18 mouse cellular contexts compared by ENCODE assay signal in the genomic region with DNA sequence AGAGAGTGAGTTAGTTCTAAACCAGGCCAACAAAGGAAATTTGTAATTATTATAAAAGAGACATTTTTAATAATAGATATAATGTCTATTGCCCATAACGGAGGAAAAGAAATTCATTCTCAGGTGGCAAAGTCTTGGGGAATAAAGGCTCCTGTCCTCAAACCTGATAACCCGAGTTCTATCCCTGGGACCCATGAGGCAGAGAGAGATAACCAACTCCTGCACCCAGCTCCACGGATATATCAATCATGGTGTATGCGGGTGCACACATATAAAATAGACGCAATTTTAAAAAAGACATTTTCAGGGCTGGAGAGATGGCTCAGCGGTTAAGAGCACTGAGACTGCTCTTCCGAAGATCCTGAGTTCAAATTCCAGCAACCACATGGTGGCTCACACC. TPM values are rescaled to one million over a fixed set of nuclear protein-coding genes. Genes with fewer than 3 reads are reported as not detected.
DNase-seq lines count a peak whose midpoint lies in the region; ATAC-seq and TF ChIP-seq lines count a peak whose summit lies in the region.
"Had no signal": no experiment of that assay in that cellular context is flagged by ENCODE, and none has a peak within 500 bp of the region (broad histone marks: within the 10 kb centered on the region; RNA-seq: fewer than 3 reads in every experiment).

No protein-coding gene starts in this region.

- peaks cover 58% of the 10 kb centered on the region for H3K4me1 ChIP-seq in liver, embryonic 12.5 days
- peaks cover 12 to 28% of the 10 kb centered on the region in 2 experiments for H3K4me1 ChIP-seq in liver, embryonic 14.5 days (replicated peaks; ENCODE audit: control insufficient read depth in 2 of 2, insufficient read depth in 2 of 2, low read length in 1 of 2)
- H3K4me1 ChIP-seq: embryonic facial prominence, embryonic 10.5 days; embryonic facial prominence, embryonic 12.5 days; forebrain, embryonic 13.5 days; forebrain, embryonic 15.5 days had no signal

- no peaks in the 10 kb centered on the region for H3K9me3 ChIP-seq in liver, embryonic 12.5 days (replicated peaks)
- no peaks in the 10 kb centered on the region for H3K9me3 ChIP-seq in liver, embryonic 14.5 days (ENCODE audit: control insufficient read depth, low read length)
- H3K9me3 ChIP-seq: embryonic facial prominence, embryonic 10.5 days; embryonic facial prominence, embryonic 12.5 days; forebrain, embryonic 13.5 days; forebrain, embryonic 15.5 days had no signal

- no peak overlapping the region for H3K4me2 ChIP-seq in liver, embryonic 12.5 days
- no peak overlapping the region for H3K4me2 ChIP-seq in liver, embryonic 14.5 days (ENCODE audit: low read depth)
- H3K4me2 ChIP-seq: embryonic facial prominence, embryonic 12.5 days; forebrain, embryonic 13.5 days; forebrain, embryonic 15.5 days had no signal

- H3K36me3 ChIP-seq in liver, embryonic 12.5 days: peaks cover 70% of the 10 kb centered on the region
- H3K36me3 ChIP-seq in liver, embryonic 14.5 days (replicated peaks; ENCODE audit: control insufficient read depth, insufficient read depth, low read depth): peaks cover 2% of the 10 kb centered on the region; the same call in 1 of the 2 replicates

- no peak overlapping the region for H3K4me3 ChIP-seq in liver, embryonic 12.5 days
- no peak overlapping the region for H3K4me3 ChIP-seq in liver, embryonic 14.5 days (ENCODE audit: insufficient read depth in 1 of 2, low read depth in 2 of 2, low read length in 2 of 2)
- H3K4me3 ChIP-seq: embryonic facial prominence, embryonic 10.5 days; embryonic facial prominence, embryonic 12.5 days; forebrain, embryonic 13.5 days; forebrain, embryonic 15.5 days had no signal

- H3K9ac ChIP-seq in liver, embryonic 12.5 days: no peak overlapping the region
- H3K9ac ChIP-seq in liver, embryonic 14.5 days (replicated peaks): no peak overlapping the region
- H3K9ac ChIP-seq: embryonic facial prominence, embryonic 12.5 days; forebrain, embryonic 13.5 days; forebrain, embryonic 15.5 days; forebrain, postnatal 0 days had no signal

- peak; percentile 60; the same call in 1 of the 2 replicates for ATAC-seq in liver, embryonic 12.5 days
- ATAC-seq in liver, embryonic 14.5 days (ENCODE audit: insufficient read depth): peak; percentile 58; the same call in 1 of the 2 replicates
- ATAC-seq: forebrain, embryonic 13.5 days; forebrain, embryonic 15.5 days; forebrain, postnatal 0 days had no signal

- H3K27ac ChIP-seq in liver, embryonic 12.5 days: no peak overlapping the region
- no peak overlapping the region for H3K27ac ChIP-seq in liver, embryonic 14.5 days
- H3K27ac ChIP-seq: embryonic facial prominence, embryonic 10.5 days; embryonic facial prominence, embryonic 12.5 days; forebrain, embryonic 13.5 days; forebrain, embryonic 15.5 days had no signal

- no peak for TF ChIP-seq CTCF in liver, embryonic 14.5 days (IDR thresholded peaks at IDR 0.05; ENCODE audit: low read depth)

- DNase-seq in liver: no peak
- no peak for DNase-seq in liver, embryonic 14.5 days (ENCODE audit: low read depth in 3 of 3, low spot score in 3 of 3)
- DNase-seq in adrenal gland, postnatal 10 days: no peak
- no peak for DNase-seq in thymus, postnatal 0 days (ENCODE audit: low spot score)
- DNase-seq: adrenal gland, adult 2 months; adrenal gland, postnatal 14 days; adrenal gland, postnatal 36 days; cerebellum, adult 11-12 months; cerebellum, adult 2 months; cerebellum, adult 9-10 months; cerebellum, postnatal 10 days; cerebellum, postnatal 25 days; forebrain, postnatal 0 days had no signal

- 63% methylated on average over 7 of the region's 7 CpGs for WGBS in liver, embryonic 12.5 days (ENCODE audit: insufficient replicate concordance)
- WGBS in liver, embryonic 14.5 days (ENCODE audit: insufficient replicate concordance): 52% methylated on average over 7 of the region's 7 CpGs

- H3K27me3 ChIP-seq in liver, embryonic 12.5 days (replicated peaks): no peaks in the 10 kb centered on the region
- no peaks in the 10 kb centered on the region for H3K27me3 ChIP-seq in liver, embryonic 14.5 days (ENCODE audit: control insufficient read depth, insufficient read depth, low read length)
- H3K27me3 ChIP-seq: embryonic facial prominence, embryonic 12.5 days; forebrain, embryonic 13.5 days; forebrain, embryonic 15.5 days had no signal

- peak; percentile 22; the same call in 1 of the 2 replicates for TF ChIP-seq EP300 in liver, embryonic 14.5 days (IDR thresholded peaks at IDR 0.05; ENCODE audit: low read depth)

RNA-seq across cellular contexts. Expression of a gene that starts 30.9 kb away (rescaled TPM):
- 7.0 and 7.1 TPM in 2 replicates for polyA plus RNA-seq in liver, embryonic 12.5 days (2016; fragmentation: Nextera tagmentation; extraction: Ambion mirVana)
- polyA plus RNA-seq in liver, embryonic 14.5 days (2012; rRNA removed): 1.7 and 1.9 TPM in 2 replicates
- 2.4 and 4.2 TPM in 2 replicates for polyA plus RNA-seq in liver, embryonic 14.5 days (2014; fragmentation: Nextera tagmentation; extraction: Ambion mirVana)
- 10 to 100 TPM; 19.0 to 26.8 TPM for total RNA-seq in adrenal gland, postnatal 10 days (2021)
- polyA plus RNA-seq in thymus, postnatal 0 days (2015; fragmentation: Nextera tagmentation; extraction: Ambion mirVana): 18.8 and 19.0 TPM in 2 replicates
